Comparison of ENCODE assay signal across 8 mouse cellular contexts in genomic region chrX:151800701-151801511, GRCm38 (mm10). TPM values are rescaled to one million over a fixed set of nuclear protein-coding genes. Genes with fewer than 3 reads are reported as not detected.
DNase-seq lines count a peak whose midpoint lies in the region; ATAC-seq lines count a peak whose summit lies in the region.

TSS of gene Huwe1 (plus strand) at chrX:151800807.

- H3K4me1 ChIP-seq in lung, embryonic 16.5 days (replicated peaks; ENCODE audit: control insufficient read depth, insufficient read depth, low read length) = no peaks in the 10 kb centered on the region; the same call in 1 of the 2 replicates

- DNase-seq in MEL-GATA-1-ER (ENCODE audit: extremely low read depth, low read depth) = peak; percentile 73
- DNase-seq in cerebellum, adult 8-10 months = peak; percentile 63
- DNase-seq in layer of hippocampus, adult 9-11 months = peak; percentile 63
- DNase-seq in ovary, postnatal 10 days (ENCODE audit: low spot score) = peak; percentile 33
- DNase-seq in thymus, postnatal 0 days (ENCODE audit: low spot score) = peak; percentile 56

- ATAC-seq in frontal cortex, adult (ENCODE audit: low TSS enrichment) = peak; percentile 35
- ATAC-seq in hematopoietic stem cell, adult 5-6 weeks (replicated peaks in 1 of 2; ENCODE audit: insufficient read depth in 1 of 2, low FRiP score in 2 of 2, low TSS enrichment in 1 of 2, low read depth in 1 of 2, poor library complexity in 2 of 2, severe bottlenecking in 2 of 2) = peak; percentile 18 to 38; a peak in 2 of 4 replicates
- ATAC-seq in lung, embryonic 16.5 days (ENCODE audit: low read depth) = peak; percentile 60

- H3K9ac ChIP-seq in lung, embryonic 16.5 days (ENCODE audit: low read length) = peak within 1 kb of the TSS; percentile 80

- H3K4me3 ChIP-seq in lung, embryonic 16.5 days (ENCODE audit: low read length) = peak within 1 kb of the TSS; percentile 52

- peaks cover 3% of the 10 kb centered on the region; the same call in 1 of the 2 replicates for H3K27me3 ChIP-seq in lung, embryonic 16.5 days (ENCODE audit: control insufficient read depth, insufficient read depth, low read depth, low read length)

- no peaks in the 10 kb centered on the region for H3K36me3 ChIP-seq in lung, embryonic 16.5 days (ENCODE audit: control insufficient read depth, insufficient read depth, low read length)

- peak within 1 kb of the TSS; percentile 50 for H3K4me2 ChIP-seq in lung, embryonic 16.5 days (ENCODE audit: low read depth, low read length)

- no peaks in the 10 kb centered on the region for H3K9me3 ChIP-seq in lung, embryonic 16.5 days (ENCODE audit: control insufficient read depth, low read length)

- H3K27ac ChIP-seq in lung, embryonic 16.5 days (ENCODE audit: low read length) = peak within 1 kb of the TSS; percentile 89

- WGBS in lung, embryonic 16.5 days = 18% methylated on average over 26 of the region's 36 CpGs

RNA-seq across cellular contexts. Expression of gene Huwe1, which starts in this region (rescaled TPM):
- 147 and 170 TPM in 2 replicates for total RNA-seq in hematopoietic stem cell, adult 5-6 weeks (2017)
- polyA plus RNA-seq in lung, embryonic 16.5 days (2015; fragmentation: Nextera tagmentation; extraction: Ambion mirVana) = 37.8 and 46.9 TPM in 2 replicates
- polyA plus RNA-seq in thymus, postnatal 0 days (2015; fragmentation: Nextera tagmentation; extraction: Ambion mirVana) = 23.6 and 25.4 TPM in 2 replicates

Comparison
In these comparisons a context has a peak if more than half of its experiments do, and no peak if none do; other contexts are left out.
1. Peak in every context shown above with its lines: DNase-seq, ATAC-seq, H3K4me3 ChIP-seq and H3K27ac ChIP-seq.